Mouse (Mus musculus): ENCODE data around the gene Sdhc.
"Not testable (repeated sequence)": the region's sequence is repeated elsewhere in the genome, so short reads cannot be mapped to it uniquely, and the experiment has no call there.

Gene Sdhc

GRCm38 (mm10) chr1:171079825-171080224, 70.6 kb downstream of the Sdhc start:
- not testable (repeated sequence) for DNase-seq (ENCODE audit: low read depth, low spot score)

GRCm38 (mm10) chr1:171079345-171079744, 71.1 kb downstream of the Sdhc start:
- not testable (repeated sequence) for DNase-seq (ENCODE audit: low read depth, low spot score)

- DNase-seq (ENCODE audit: low read depth, low spot score): not testable (repeated sequence)
These were observed 72.0 kb downstream of the Sdhc start for GRCm38 (mm10) chr1:171078419-171078818.

GRCm38 (mm10) chr1:171077955-171078354, 72.4 kb downstream of the Sdhc start:
- not testable (repeated sequence) for DNase-seq (ENCODE audit: low read depth, low spot score)

GRCm38 (mm10) chr1:171077192-171077591, 73.2 kb downstream of the Sdhc start:
- not testable (repeated sequence) for DNase-seq (ENCODE audit: low read depth, low spot score)
